Mouse (Mus musculus) fat pad, adult 2 months (tissue): ENCODE data around the gene Atp8b4.

Experiments
- DNase-seq: peaks from one replicate; pipeline ENCODE4 v3.0.0-alpha.2; 2011; ENCODE audit warnings: low read depth, low spot score; ENCODE audit errors: extremely low read depth

The Atp8b4 gene

GRCm38 (mm10) chr2:126434712-126435111 is 65.8 kb downstream of the Atp8b4 start:
- no peak for DNase-seq

- no peak for DNase-seq
Measured at GRCm38 (mm10) chr2:126434305-126434704, 66.2 kb downstream of the Atp8b4 start.

GRCm38 (mm10) chr2:126432481-126433066 is 67.9 kb downstream of the Atp8b4 start:
- DNase-seq = no peak

GRCm38 (mm10) chr2:126429282-126429681 is 71.2 kb downstream of the Atp8b4 start:
- no peak for DNase-seq

- no peak for DNase-seq
Measured at GRCm38 (mm10) chr2:126425223-126425622, 75.3 kb downstream of the Atp8b4 start.

- DNase-seq = no peak
Measured at GRCm38 (mm10) chr2:126424714-126425113, 75.8 kb downstream of the Atp8b4 start.

- DNase-seq = no peak
Measured at GRCm38 (mm10) chr2:126420901-126421300, 79.6 kb downstream of the Atp8b4 start.

GRCm38 (mm10) chr2:126418916-126419315 is 81.6 kb downstream of the Atp8b4 start:
- no peak for DNase-seq

- DNase-seq = no peak
Measured at GRCm38 (mm10) chr2:126416772-126417171, 83.7 kb downstream of the Atp8b4 start.

- DNase-seq = no peak
Measured at GRCm38 (mm10) chr2:126415981-126416380, 84.5 kb downstream of the Atp8b4 start.

GRCm38 (mm10) chr2:126412759-126413158 is 87.7 kb downstream of the Atp8b4 start:
- DNase-seq = no peak

- DNase-seq = no peak
Measured at GRCm38 (mm10) chr2:126399454-126399853, 101.0 kb downstream of the Atp8b4 start.

GRCm38 (mm10) chr2:126399017-126399416 is 101.5 kb downstream of the Atp8b4 start:
- DNase-seq = no peak

GRCm38 (mm10) chr2:126398216-126398615 is 102.3 kb downstream of the Atp8b4 start:
- no peak for DNase-seq

GRCm38 (mm10) chr2:126397513-126397912 is 103.0 kb downstream of the Atp8b4 start:
- no peak for DNase-seq

- no peak for DNase-seq
Measured at GRCm38 (mm10) chr2:126394924-126395323, 105.5 kb downstream of the Atp8b4 start.

GRCm38 (mm10) chr2:126387458-126388037 is 112.9 kb downstream of the Atp8b4 start:
- DNase-seq = no peak

GRCm38 (mm10) chr2:126386056-126386455 is 114.4 kb downstream of the Atp8b4 start:
- no peak for DNase-seq

GRCm38 (mm10) chr2:126380300-126380699 is 120.2 kb downstream of the Atp8b4 start:
- DNase-seq = no peak

- no peak for DNase-seq
Measured at GRCm38 (mm10) chr2:126371634-126372033, 128.8 kb downstream of the Atp8b4 start.

- no peak for DNase-seq
Measured at GRCm38 (mm10) chr2:126369815-126370214, 130.7 kb downstream of the Atp8b4 start.

GRCm38 (mm10) chr2:126363745-126364725 is 136.4 kb downstream of the Atp8b4 start:
- no peak for DNase-seq
